Mouse (Mus musculus) erythroblast, embryonic 14.5 days (primary cell): ENCODE data around the gene Aspdh. TPM values are rescaled to one million over a fixed set of nuclear protein-coding genes. Genes with fewer than 3 reads are reported as not detected.

Experiments used
- H3K27me3 ChIP-seq: 2 replicates; pipeline ENCODE4 v1.6.1; 2012; ENCODE audit warnings: inconsistent platforms; ENCODE audit not compliant: control insufficient read depth
- H3K36me3 ChIP-seq: 2 replicates; pipeline ENCODE4 v1.6.1; 2012; ENCODE audit warnings: mild to moderate bottlenecking, inconsistent platforms; ENCODE audit not compliant: control insufficient read depth
- H3K4me1 ChIP-seq: 2 replicates; pipeline ENCODE4 v1.6.1; 2012; ENCODE audit warnings: inconsistent platforms; ENCODE audit not compliant: control insufficient read depth
- H3K4me3 ChIP-seq: replicated peaks from 2 replicates; pipeline ENCODE3; 2012; ENCODE audit warnings: moderate library complexity, mild to moderate bottlenecking, inconsistent platforms
- H3K9me3 ChIP-seq: 2 replicates; pipeline ENCODE4 v1.6.1; 2012; ENCODE audit warnings: low read length, inconsistent platforms, mixed read lengths; ENCODE audit not compliant: control insufficient read depth
- GATA1 ChIP-seq: IDR thresholded peaks from 2 replicates; pipeline ENCODE4 v1.6.1; 2012; ENCODE audit warnings: low read length, inconsistent platforms, mixed read lengths
- TAL1 ChIP-seq: IDR thresholded peaks from 3 replicates; pipeline ENCODE4 v1.6.1; 2012; ENCODE audit warnings: low read length, inconsistent platforms, mixed read lengths
- polyA plus RNA-seq: library from polyadenylated mRNA; stranded (reverse); fragments of >175 nt; gene quantifications from 2 replicates; pipeline ENCODE4 v1.2.3, GENCODE M21; 2012

Aspdh gene
- polyA plus RNA-seq, 1 experiment, result 0.17 TPM

DNA sequence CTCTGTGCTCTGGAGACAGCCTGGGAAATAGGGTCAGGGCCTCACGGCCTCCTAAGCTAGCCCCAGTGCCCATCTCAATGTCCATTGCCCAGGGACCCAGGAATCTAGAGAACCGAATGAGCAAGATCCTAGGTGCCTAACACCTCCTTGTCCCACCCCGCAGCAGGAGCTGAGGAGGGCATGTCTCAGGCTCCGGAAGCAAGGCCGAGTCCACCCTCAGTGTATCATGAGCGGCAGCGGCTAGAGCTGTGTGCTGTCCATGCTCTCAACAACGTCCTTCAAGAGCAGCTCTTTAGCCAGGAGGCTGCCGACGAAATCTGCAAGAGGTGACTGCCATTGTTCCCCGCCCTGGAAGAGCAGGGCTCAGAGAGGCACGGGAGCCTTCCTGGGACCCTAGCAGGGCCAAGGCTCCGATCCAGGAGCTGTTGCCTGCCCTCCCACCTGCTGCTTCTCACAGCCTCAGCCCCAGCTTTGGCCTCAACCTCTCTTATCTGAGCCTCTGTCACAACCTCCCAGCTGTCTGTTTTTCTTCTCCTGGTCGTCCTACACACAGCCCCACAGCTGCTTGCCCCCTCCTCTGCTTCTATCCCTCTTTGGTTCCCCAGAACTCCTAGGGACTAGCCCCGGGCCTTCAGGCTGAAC, 3.6 kb downstream of the Aspdh start:
- Histone ChIP-seq H3K4me3 (peak overlapping the region; percentile 81), H3K4me1 (peaks cover 95% of the 10 kb centered on the region), H3K9me3 (no peaks in the 10 kb centered on the region), H3K36me3 (peaks cover 60% of the 10 kb centered on the region), H3K27me3 (peaks cover 13% of the 10 kb centered on the region)
- 0 out of 2 replicates have a peak, but pooled peaks have one; percentile 12 for TF ChIP-seq GATA1
- TF ChIP-seq TAL1, result no peak

- Histone ChIP-seq H3K27me3 (peaks cover 15% of the 10 kb centered on the region), H3K9me3 (no peaks in the 10 kb centered on the region), H3K36me3 (peaks cover 60% of the 10 kb centered on the region), H3K4me1 (peaks cover 94% of the 10 kb centered on the region), H3K4me3 (peak overlapping the region; percentile 81)
- TF ChIP-seq TAL1 (peak; percentile 83), GATA1 (peak; percentile 58; the same call in 1 of the 2 replicates)
Measured at GRCm38 (mm10) chr7:44469677-44470675, 4.8 kb downstream of the Aspdh start.

GRCm38 (mm10) chr7:44470696-44471612, 5.8 kb downstream of the Aspdh start:
- Histone ChIP-seq H3K4me1 (peaks cover 92% of the 10 kb centered on the region), H3K27me3 (peaks cover 24% of the 10 kb centered on the region), H3K9me3 (no peaks in the 10 kb centered on the region), H3K4me3 (peak overlapping the region; percentile 81), H3K36me3 (peaks cover 57% of the 10 kb centered on the region)
- TF ChIP-seq GATA1 (no peak), TAL1 (peak; percentile 75)

DNA sequence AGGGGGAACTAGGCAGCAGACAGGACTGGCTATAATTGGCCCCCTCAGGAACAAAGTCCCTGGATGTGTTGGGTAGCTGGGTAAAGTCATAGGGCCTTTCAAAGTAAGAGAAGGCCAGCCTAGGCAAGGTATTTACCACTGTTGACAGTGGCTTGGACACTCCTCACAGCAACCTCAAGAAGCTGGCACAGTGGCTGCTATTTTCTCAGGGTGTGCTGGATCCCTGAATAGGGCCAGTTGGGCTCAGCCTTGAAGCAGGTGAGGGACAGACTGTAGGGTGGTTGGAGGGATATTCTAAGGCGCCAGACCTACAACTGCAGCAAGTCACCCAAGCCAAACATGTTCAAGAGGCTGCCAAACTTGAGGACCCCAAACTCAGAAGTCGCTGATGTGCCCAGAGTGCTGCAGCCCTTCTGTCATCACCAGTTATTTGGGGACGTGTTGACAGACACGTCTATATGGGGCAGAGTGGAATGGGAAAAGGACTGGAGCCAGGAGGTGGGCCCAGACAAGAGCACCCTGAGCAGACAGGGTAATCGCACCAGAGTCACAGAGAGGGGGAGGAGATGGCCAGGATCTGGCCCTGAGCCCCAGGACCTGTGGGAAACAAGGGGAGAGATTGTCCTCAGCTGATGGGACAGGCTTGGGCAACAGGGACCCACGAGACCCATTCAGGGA, 6.8 kb downstream of the Aspdh start:
- Histone ChIP-seq H3K4me3 (peak overlapping the region; percentile 81), H3K27me3 (peaks cover 35% of the 10 kb centered on the region), H3K9me3 (no peaks in the 10 kb centered on the region), H3K36me3 (peaks cover 49% of the 10 kb centered on the region), H3K4me1 (peaks cover 81% of the 10 kb centered on the region)
- no peak for TF ChIP-seq TAL1
- TF ChIP-seq GATA1, result no peak

- Histone ChIP-seq H3K36me3 (peaks cover 48% of the 10 kb centered on the region), H3K27me3 (peaks cover 40% of the 10 kb centered on the region), H3K4me3 (peak overlapping the region; percentile 26), H3K9me3 (no peaks in the 10 kb centered on the region), H3K4me1 (peaks cover 77% of the 10 kb centered on the region)
- TF ChIP-seq GATA1 (no peak), TAL1 (no peak)
Measured at GRCm38 (mm10) chr7:44472558-44472885, 7.3 kb downstream of the Aspdh start.

- peaks cover 46% of the 10 kb centered on the region for H3K27me3 ChIP-seq
- H3K4me1 ChIP-seq, result peaks cover 80% of the 10 kb centered on the region
- H3K9me3 ChIP-seq, result no peaks in the 10 kb centered on the region
- TF ChIP-seq TAL1, result no peak
- TF ChIP-seq GATA1, result no peak; the same call in 1 of the 2 replicates
- H3K36me3 ChIP-seq, result peaks cover 47% of the 10 kb centered on the region
- H3K4me3 ChIP-seq, result peak overlapping the region; percentile 26
Measured at GRCm38 (mm10) chr7:44472961-44473646, 7.9 kb downstream of the Aspdh start.

DNA sequence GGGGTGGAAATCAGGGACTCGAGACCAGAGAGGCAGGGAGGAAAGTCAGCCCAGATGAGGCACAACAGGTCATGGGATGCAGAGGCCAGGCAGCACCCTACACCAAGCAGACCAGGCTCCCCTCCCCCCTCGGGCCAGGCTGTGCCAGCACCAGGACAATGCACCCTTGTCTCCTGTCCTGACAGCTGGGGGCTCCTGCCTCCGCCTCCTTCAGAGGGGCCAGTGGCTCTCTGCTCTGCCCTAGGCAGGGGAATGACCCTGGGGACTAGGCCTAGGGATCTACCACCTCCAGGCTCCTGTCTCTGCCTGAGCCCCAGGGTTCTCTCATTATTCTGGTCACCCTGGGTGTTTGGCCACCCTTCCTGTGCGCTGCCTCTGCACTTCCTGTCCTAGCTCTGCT, 9.2 kb downstream of the Aspdh start:
- Histone ChIP-seq H3K27me3 (peaks cover 59% of the 10 kb centered on the region), H3K36me3 (peaks cover 34% of the 10 kb centered on the region), H3K4me3 (no peak overlapping the region), H3K4me1 (peaks cover 80% of the 10 kb centered on the region), H3K9me3 (no peaks in the 10 kb centered on the region)
- TF ChIP-seq TAL1 (no peak), GATA1 (no peak)

DNA sequence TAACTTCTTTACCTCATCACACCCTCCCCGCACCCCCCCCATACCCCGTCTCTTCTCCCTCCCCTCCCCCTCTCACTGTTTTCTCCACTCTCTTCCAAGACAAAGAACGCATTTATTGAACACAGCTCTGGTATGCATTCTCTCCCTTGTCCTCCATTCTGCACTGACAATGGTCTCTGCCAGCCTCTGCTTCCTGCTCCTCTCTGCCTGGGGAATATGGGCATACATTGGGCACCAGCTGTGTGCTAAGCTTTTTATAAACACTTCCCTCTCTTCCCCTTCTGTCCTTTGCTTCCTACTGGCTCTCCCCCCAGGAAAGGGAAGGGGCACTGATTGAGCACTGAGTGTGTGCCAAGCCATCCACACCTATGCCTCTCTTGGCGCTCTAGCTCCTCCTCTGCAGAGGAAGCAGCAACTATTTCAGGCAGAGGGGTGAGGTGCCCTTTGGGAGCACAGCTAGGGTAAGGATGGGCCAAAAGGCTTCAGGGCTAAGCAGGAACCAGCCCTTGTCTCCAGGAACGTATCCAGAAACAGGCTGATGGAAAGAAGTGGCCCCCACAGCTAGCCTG, 9.9 kb downstream of the Aspdh start:
- Histone ChIP-seq H3K9me3 (no peaks in the 10 kb centered on the region), H3K27me3 (peaks cover 66% of the 10 kb centered on the region), H3K36me3 (peaks cover 27% of the 10 kb centered on the region), H3K4me1 (peaks cover 80% of the 10 kb centered on the region), H3K4me3 (no peak overlapping the region)
- TF ChIP-seq GATA1 (no peak), TAL1 (no peak)
